Mouse (Mus musculus) activated CD4-positive, CD25-positive, alpha-beta regulatory T cell, adult 4 months (primary cell): ENCODE results near the gene Gucy2g. TPM values are rescaled to one million over a fixed set of nuclear protein-coding genes. Genes with fewer than 3 reads are reported as not detected.
"Not testable (repeated sequence)": the region's sequence is repeated elsewhere in the genome, so short reads cannot be mapped to it uniquely, and the experiment has no call there.

Source experiments
- ATAC-seq: one replicate; pipeline ENCODE4 v1.8.0; 2017
- polyA plus RNA-seq, 2 experiments: library from polyadenylated mRNA; unstranded; fragments of 100-300 nt; shearing (Covaris generic); gene quantifications; one replicate each; pipeline ENCODE4 v1.2.1; 2017

Gucy2g gene
- polyA plus RNA-seq, 2 experiments from 2014 or later: not detected

DNA sequence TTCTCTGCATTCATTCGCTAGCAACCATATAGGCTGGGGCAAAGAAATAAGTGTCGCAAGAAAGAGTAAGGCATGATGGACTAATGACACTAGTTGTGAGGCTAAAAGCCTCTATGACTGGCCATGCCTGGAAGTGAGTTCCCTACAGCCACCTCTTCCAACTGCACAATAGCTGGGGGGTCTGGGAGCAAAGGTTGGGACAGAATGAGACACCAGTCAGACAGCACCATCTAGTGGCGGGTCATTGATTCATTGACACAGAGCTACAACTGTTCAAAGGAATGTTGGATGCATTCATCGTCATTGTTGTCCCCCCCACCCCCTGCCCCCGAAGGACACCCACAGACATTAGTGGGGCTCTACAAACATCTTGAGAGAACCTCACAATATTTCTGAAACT is 42.7 kb downstream of the Gucy2g start:
- ATAC-seq: no peak

GRCm38 (mm10) chr19:55195574-55195973 is 45.5 kb downstream of the Gucy2g start:
- no peak for ATAC-seq

DNA sequence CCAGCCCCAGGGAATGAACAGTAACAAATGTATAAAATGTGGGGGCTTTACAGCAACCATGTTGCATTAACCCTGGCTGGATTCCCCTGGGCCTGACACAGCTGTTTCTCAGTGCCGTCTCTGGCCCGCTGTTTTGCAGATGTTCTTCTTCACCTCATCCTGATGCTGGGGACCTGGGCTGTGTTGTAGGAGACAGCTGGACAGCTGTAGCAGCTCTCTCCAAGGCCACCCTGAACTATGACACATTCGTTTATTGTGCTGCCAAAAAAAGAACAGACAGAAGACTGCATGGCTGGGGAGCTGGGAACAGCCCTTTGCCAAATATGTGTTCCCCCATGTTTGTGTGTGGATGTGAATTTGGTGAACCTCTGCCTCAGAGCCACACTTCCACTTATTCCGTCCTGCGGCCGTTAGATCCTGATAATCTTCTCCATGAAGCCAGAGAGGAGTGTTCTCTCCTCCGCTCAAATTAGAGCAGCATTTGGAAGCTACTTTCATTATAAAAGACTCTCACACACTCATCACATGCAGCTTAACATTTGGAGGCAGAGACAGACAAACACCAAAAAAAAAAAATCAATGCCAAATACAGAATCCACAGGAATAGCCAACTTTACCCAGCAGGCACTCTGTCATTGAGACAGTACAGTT is 46.4 kb downstream of the Gucy2g start:
- no peak for ATAC-seq

- ATAC-seq: no peak
Measured at GRCm38 (mm10) chr19:55193717-55194394, 47.2 kb downstream of the Gucy2g start.

DNA sequence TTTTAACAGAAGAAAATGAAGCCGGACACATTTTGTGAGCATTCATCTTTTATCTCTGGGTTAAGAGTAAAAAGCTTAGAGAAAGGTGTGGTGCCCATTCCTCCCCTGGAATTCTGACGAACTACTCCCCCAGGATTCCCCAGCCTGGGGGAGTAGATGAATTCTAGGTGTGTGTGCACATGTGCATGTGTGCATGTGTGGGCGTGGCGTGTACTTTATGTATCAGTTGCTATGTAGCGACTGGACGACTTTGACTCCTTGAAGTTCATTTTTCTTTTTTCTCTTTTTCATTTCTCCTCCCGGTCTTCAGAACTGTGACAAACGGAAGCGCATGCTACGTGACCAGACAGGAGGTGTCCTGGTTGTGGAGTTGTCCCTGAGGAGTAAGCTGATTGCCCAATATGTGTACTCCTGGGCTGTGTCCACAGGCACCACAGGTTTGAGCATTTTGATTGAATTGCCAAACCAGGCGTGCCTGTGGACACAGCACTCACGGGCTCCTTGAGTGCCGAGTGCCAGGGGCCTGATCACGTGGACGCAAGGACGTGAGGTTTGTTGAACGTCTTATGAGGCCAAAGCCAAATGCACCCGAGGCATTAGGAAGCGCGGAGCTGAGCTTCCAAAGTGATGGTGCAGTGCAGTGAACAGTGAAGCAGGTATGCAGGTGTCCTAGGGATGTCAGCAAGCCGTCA is 48.6 kb downstream of the Gucy2g start:
- no peak for ATAC-seq

GRCm38 (mm10) chr19:55191596-55191995 is 49.4 kb downstream of the Gucy2g start:
- ATAC-seq: no peak

DNA sequence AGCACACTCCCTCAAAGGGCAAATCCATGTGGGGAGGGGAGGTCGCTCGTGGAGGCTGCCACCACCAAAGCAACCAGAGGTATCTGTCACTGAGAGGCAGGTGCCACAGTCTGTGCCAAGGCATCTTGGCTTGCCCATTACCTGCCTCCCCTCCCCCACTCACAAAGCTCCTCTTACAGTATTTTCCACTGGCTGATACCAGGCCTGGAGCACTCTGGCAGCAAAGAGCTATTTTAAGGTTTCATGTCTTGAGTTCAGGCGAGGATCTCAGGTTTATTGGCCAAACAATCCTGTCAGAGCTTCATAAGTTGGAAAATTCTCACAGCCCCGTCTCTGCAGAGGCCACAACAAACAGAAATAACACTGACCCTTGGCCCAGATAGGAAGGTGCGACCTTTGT is 51.0 kb downstream of the Gucy2g start:
- no peak for ATAC-seq

DNA sequence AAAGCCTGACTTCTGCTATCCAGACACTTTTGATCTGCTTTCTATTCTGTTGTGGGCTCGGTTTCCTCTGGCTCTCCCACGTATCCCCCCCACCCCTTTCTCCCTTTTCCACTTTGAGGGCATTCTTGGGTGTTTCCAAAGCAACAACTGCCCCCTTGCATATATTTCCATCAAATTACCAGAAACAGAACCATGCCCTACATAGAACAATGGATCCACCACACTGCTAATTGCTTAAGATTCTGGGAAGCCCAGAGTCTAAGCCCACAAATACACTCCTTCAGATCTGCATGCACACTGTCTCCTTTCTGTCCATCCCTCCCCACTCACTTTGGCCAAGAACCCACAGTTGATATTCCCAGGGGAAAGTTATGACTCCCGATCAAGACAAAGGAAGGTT is 55.4 kb downstream of the Gucy2g start:
- no peak for ATAC-seq

- ATAC-seq: no peak
Measured at GRCm38 (mm10) chr19:55185074-55185473, 56.0 kb downstream of the Gucy2g start.

DNA sequence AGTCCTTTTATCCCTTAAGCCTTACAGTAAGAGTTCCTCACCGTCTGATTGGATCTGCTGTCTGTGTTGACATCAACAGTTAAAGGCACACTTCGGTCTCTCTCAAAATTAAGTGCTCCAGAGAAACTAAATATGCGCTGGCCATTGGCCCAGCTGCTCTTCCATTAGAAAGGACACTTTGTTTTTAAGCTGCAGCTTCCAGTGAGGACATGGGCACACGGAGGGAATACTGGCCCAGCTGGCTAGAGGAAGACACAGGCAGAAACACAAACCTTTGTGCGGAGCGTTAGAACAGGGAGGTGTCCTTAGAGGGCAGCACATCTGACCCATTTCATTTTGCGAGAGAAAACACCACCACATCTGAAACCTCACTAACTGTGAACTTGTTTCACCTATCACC is 56.6 kb downstream of the Gucy2g start:
- ATAC-seq: no peak

DNA sequence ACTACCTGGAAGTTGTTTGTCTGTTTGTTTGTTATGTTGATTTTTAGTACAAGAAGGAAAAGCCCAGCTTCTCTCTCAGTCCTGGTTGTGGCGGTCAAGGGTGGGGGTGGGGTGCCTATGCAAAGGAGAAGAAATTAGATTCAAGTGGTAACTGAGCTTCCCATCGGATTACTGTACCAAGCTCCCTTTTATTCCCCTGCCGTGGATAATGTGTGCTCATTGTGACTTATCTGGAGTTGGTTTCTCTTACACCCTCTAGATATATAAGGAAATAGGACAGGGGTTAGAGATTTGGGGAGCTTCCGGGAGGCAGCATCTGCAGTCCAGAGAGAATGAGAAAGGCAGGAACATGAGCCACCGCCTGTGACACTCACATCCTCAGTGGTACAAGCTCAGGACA is 60.6 kb downstream of the Gucy2g start, which contains the start of gene Tectb:
Gene Tectb (plus strand): TSS at position 301 of the 400 bp plus-strand sequence.
- ATAC-seq: no peak

DNA sequence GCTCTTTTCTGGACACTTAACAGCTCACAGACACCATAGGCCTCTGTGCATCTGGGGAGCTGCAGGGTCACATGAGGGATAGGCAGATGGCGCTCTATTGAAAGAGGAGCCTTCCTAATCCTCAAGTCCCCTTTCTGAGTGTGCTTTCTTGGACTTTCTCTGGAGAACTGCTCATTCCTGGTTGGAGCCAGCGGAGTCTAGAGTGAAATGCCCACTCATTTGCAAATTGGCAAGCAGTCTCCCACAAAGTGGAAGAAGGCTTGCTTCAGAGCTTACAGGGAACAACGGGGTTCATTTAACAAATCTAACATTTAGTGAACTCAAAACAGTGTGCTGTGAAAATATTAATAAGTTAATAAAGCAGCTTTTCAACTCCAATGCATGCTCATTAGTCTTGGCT is 63.9 kb downstream of the Gucy2g start:
- ATAC-seq: no peak

DNA sequence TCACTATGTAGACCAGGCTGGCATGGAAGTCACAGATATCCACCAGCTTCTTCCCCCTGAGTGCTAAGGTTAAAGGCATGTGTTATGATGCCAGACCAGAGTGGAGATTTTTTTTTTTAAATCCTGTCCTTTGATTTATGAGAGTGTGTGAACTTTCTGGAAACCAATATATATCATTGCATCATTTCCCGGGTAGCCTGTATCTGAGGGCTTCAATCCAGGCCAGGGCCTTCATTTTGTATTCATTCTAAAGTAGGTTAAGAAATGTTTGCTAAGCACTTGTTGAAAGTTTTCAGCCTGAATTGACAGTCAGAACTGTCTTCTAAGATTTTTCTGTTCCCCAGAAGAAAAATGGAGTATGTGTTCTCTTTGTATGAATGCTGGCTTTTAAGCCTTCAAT is 69.5 kb downstream of the Gucy2g start:
- no peak for ATAC-seq

- ATAC-seq: no peak
Measured at GRCm38 (mm10) chr19:55170399-55170798, 70.6 kb downstream of the Gucy2g start.

GRCm38 (mm10) chr19:55169236-55169729 is 71.8 kb downstream of the Gucy2g start:
- ATAC-seq: not testable (repeated sequence)

DNA sequence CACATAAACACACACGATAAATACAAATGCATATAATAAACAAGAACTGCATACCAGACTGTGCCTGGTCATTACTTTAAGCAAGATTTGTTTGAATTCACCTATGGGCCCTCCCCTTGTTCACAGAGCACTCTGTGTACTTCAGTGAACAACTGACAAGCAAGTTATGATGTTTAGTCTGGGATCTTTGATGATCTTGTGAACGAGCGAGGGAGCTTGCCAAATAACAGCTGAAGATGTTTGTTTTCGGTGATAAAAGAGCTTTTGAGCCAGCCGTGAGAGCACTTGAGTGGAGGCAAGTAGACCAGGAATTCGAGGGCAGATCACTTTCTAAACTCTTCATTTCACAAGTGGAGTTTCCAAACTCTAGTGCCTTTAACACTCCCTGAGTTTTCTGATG is 72.7 kb downstream of the Gucy2g start:
- ATAC-seq: no peak

- no peak for ATAC-seq
Measured at GRCm38 (mm10) chr19:55167741-55168140, 73.3 kb downstream of the Gucy2g start.

GRCm38 (mm10) chr19:55166741-55167140 is 74.3 kb downstream of the Gucy2g start:
- ATAC-seq: no peak

GRCm38 (mm10) chr19:55165954-55166353 is 75.1 kb downstream of the Gucy2g start:
- no peak for ATAC-seq

GRCm38 (mm10) chr19:55165183-55165865 is 75.7 kb downstream of the Gucy2g start:
- no peak for ATAC-seq

- no peak for ATAC-seq
Measured at GRCm38 (mm10) chr19:55164162-55164561, 76.9 kb downstream of the Gucy2g start.

DNA sequence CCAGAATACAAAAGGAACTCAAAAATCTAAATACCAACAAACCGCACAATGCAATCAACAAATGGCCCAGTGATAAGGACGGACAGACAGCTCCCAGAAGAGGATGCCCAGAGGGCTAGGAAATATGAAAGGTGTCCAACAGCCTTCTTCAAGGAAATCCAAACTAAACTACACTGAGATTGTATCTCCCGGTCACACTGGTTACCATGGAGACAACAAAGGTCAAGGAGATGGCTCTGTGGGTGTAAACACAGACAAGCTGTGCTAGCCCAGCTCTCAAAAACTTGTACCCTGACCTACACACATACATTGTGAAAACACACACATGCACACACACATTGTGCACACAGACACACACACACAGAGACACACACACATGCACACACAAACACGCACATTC is 78.8 kb downstream of the Gucy2g start:
- ATAC-seq: no peak

DNA sequence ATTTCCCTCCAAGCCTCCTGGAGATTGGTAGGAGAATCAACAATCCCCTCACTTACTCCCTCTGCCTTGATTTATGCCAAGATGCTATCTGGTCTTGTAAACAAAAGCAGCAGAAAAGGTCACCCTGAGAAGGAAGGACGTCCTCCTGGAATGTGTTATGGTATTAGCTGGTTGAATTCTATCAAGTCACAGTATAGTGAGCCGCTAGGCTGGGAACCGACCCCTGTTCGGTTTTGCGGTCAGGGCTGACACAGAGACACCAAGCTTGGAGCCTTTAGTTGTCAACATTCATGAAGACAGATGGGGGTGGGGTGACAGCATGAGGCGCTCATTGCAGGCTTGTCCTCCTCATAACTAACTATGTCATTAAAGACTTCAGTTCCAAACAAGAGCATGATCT is 81.2 kb downstream of the Gucy2g start:
- ATAC-seq: no peak
